Mouse (Mus musculus) lung, postnatal 0 days (tissue): ENCODE data around the gene Rps6ka5.

Source experiments
- CTCF ChIP-seq: IDR thresholded peaks from 2 replicates; pipeline ENCODE4 v1.5.1; 2016; ENCODE audit warnings: antibody characterized with exemption, mild to moderate bottlenecking
- EP300 ChIP-seq: IDR thresholded peaks from 2 replicates; pipeline ENCODE4 v1.6.1; 2016; ENCODE audit warnings: antibody characterized with exemption, mild to moderate bottlenecking, control low read depth

DNA sequence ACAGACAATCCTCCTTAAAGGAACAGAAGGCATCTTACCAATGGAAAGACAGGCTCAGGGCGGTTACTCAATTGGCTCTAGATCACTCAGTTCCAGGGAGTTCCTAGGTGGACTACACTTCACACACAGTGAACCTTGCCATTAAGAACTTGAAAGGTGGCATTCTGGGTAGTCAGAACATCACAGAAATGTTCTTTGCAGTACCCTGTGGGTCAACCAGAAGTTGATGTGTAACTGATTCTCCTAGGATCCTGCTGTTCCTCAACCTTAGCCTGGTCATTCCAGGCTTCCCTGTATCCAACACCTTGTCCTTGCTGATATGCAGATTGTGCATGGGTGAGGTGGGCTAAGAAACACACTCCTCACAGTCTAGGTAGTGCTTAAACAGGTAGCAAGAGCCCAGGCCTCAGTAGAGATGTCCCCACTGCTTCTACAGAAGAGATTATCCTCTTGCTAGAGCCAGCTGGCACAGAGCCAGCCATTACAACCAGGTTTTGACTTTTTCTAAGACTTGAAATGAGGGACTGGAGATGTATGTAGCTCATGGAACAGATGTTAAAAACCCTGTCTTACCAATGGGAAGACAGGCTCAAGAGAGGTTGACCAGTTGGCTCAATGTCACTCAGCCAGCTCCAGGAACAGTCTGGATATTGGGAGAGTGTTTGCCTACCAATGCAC is 210.5 kb downstream of the Rps6ka5 start:
- TF ChIP-seq CTCF (no peak), EP300 (no peak)
